Mouse (Mus musculus): ENCODE measurements around the gene Nt5c2. TPM values are rescaled to one million over a fixed set of nuclear protein-coding genes. Genes with fewer than 3 reads are reported as not detected.
A peak's percentile ranks its signal among the peaks of the same experiment; 100 is the strongest.
"Not testable (repeated sequence)": the region's sequence is repeated elsewhere in the genome, so short reads cannot be mapped to it uniquely, and the experiment has no call there.

The Nt5c2 gene
- polyA plus RNA-seq, 1 experiment from 2014 or later = 76.0 TPM

GRCm38 (mm10) chr19:47015396-47015795, 443 bp upstream of the Nt5c2 start:
- Histone ChIP-seq H3K4me3 (replicated peaks) (peak overlapping the region; percentile 60), H3K4me1 (peaks cover 23% of the 10 kb centered on the region), H3K9ac (peak overlapping the region; percentile 78), H3K9me3 (no peaks in the 10 kb centered on the region), H3K4me2 (peak overlapping the region; percentile 71), H3K27ac (peak overlapping the region; percentile 90), H3K27me3 (peaks cover 60% of the 10 kb centered on the region), H3K36me3 (replicated peaks) (no peaks in the 10 kb centered on the region)
- peak; percentile 4; the same call in 1 of the 2 replicates for ATAC-seq (ENCODE audit: low FRiP score)
- under 1% methylated on average over 37 of the region's 37 CpGs for WGBS

- ATAC-seq (ENCODE audit: low FRiP score) = peak; percentile 35
- H3K27me3 ChIP-seq = peaks cover 60% of the 10 kb centered on the region
- H3K4me2 ChIP-seq = peak overlapping the region; percentile 71
- H3K27ac ChIP-seq = peak overlapping the region; percentile 90
- peak overlapping the region; percentile 60 for H3K4me3 ChIP-seq (replicated peaks)
- WGBS = 2% methylated on average over 11 of the region's 11 CpGs
- H3K9ac ChIP-seq = peak overlapping the region; percentile 78
- no peaks in the 10 kb centered on the region for H3K36me3 ChIP-seq (replicated peaks)
- H3K9me3 ChIP-seq = no peaks in the 10 kb centered on the region
- peaks cover 18% of the 10 kb centered on the region for H3K4me1 ChIP-seq
These were observed 850 bp downstream of the Nt5c2 start for GRCm38 (mm10) chr19:47014159-47014446.

DNA sequence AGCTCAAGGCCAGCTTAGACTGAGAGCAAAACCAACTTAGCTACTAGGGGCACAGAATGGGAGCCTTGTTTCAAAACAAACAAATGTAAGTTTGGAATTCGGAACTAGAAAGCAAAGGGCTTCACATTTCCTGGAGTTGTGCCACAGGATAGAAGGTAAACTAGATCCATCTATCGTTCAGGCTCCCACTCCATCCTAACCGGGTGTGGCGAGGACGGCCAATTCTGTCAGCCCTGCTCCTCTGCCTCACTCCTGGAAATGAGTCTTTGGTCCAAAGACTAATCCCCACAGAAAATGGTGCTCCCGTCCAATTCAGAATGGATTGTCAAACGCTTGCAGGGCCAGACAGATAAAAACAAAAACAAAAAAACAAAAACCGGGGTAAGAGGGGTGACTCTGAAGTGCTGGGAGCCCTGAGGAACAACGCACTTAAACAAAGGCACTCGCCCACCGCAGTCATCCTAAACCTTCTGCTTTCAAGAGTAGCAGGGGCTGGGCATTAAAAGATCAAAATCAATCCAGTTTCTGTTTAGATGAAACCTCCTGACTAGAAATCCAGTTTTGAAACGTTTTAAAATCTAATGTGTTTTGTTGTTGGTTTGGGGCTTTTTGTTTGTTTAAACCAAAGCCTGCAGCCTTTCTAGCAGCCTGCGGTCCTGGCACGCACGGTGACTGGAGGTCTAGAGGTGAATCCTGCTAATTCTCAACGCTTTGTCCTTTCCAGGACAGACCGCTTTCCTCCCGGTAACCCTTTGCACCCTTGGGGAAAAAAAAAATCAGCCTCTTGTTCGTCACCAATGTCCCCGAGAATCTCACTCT, 1.4 kb downstream of the Nt5c2 start:
- Histone ChIP-seq H3K27me3 (peaks cover 60% of the 10 kb centered on the region), H3K4me1 (peaks cover 15% of the 10 kb centered on the region), H3K9ac (peak overlapping the region; percentile 78), H3K9me3 (no peaks in the 10 kb centered on the region), H3K27ac (peak overlapping the region; percentile 90), H3K4me3 (replicated peaks) (peak overlapping the region; percentile 60), H3K36me3 (replicated peaks) (no peaks in the 10 kb centered on the region), H3K4me2 (peak overlapping the region; percentile 71)
- WGBS = 9% methylated on average over 20 of the region's 20 CpGs
- ATAC-seq (ENCODE audit: low FRiP score) = no peak

GRCm38 (mm10) chr19:47012521-47013130, 2.3 kb downstream of the Nt5c2 start:
- Histone ChIP-seq H3K4me2 (no peak overlapping the region), H3K4me3 (replicated peaks) (no peak overlapping the region), H3K9me3 (no peaks in the 10 kb centered on the region), H3K4me1 (peaks cover 15% of the 10 kb centered on the region), H3K27ac (no peak overlapping the region), H3K9ac (no peak overlapping the region), H3K36me3 (replicated peaks) (no peaks in the 10 kb centered on the region), H3K27me3 (peaks cover 54% of the 10 kb centered on the region)
- 94% methylated on average over 15 of the region's 15 CpGs for WGBS
- no peak for ATAC-seq (ENCODE audit: low FRiP score)

GRCm38 (mm10) chr19:47009943-47010342, 5.0 kb downstream of the Nt5c2 start:
- no peaks in the 10 kb centered on the region for H3K36me3 ChIP-seq (replicated peaks)
- no peak overlapping the region for H3K27ac ChIP-seq
- no peak overlapping the region for H3K9ac ChIP-seq
- peaks cover 7% of the 10 kb centered on the region for H3K4me1 ChIP-seq
- no peaks in the 10 kb centered on the region for H3K9me3 ChIP-seq
- no peak overlapping the region for H3K4me3 ChIP-seq (replicated peaks)
- H3K27me3 ChIP-seq = peaks cover 33% of the 10 kb centered on the region
- no peak overlapping the region for H3K4me2 ChIP-seq
- ATAC-seq (ENCODE audit: low FRiP score) = no peak
- 91% methylated on average over 5 of the region's 5 CpGs for WGBS

DNA sequence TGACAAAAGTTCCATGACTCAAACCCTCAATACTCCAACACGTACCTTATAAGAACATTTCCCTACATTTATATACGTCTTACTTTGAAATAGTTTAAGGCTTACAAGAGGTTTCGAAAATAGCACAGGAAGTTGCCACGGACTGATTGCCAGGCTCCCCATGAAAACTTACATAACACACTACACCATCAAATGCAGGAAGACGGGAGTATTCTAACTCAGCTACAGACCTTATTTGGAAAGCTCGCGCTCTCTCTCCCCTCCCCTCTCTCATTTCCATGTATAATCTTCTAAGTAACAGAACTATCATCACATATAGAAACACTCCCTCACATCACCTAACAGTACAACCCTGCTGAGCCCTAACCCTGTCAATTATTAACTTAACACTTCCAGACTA, 5.5 kb downstream of the Nt5c2 start:
- no peak overlapping the region for H3K4me3 ChIP-seq (replicated peaks)
- H3K9me3 ChIP-seq = no peaks in the 10 kb centered on the region
- H3K4me2 ChIP-seq = no peak overlapping the region
- H3K27me3 ChIP-seq = peaks cover 28% of the 10 kb centered on the region
- H3K4me1 ChIP-seq = peaks cover 2% of the 10 kb centered on the region
- ATAC-seq (ENCODE audit: low FRiP score) = no peak
- H3K9ac ChIP-seq = no peak overlapping the region
- 93% methylated on average over 7 of the region's 7 CpGs for WGBS
- no peaks in the 10 kb centered on the region for H3K36me3 ChIP-seq (replicated peaks)
- H3K27ac ChIP-seq = no peak overlapping the region

DNA sequence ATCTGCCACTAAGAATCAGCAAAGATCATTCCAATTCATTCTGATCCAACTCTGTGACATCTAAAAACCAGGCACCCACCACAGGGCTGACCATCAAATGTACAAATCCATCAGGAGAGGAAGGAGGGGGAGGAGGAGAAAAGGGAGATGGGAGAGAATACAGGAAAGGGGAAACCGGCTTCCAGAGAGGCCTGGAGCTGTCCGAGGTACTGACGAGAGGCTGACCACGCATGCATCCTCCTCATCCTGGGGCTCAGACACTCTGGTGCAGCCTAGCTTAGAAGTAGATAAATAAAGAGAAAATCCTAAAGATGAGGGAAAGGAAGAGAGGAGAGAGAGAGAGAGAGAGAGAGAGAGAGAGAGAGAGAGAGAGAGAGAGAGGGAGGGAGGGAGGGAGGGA, 8.6 kb downstream of the Nt5c2 start:
- Histone ChIP-seq H3K4me1 (no peaks in the 10 kb centered on the region), H3K27me3 (peaks cover under 1% of the 10 kb centered on the region; the same call in 1 of the 2 replicates), H3K4me2 (no peak overlapping the region), H3K4me3 (replicated peaks) (no peak overlapping the region), H3K9ac (no peak overlapping the region), H3K9me3 (no peaks in the 10 kb centered on the region), H3K36me3 (replicated peaks) (no peaks in the 10 kb centered on the region), H3K27ac (no peak overlapping the region)
- WGBS = 0% methylated on average over 4 of the region's 4 CpGs
- ATAC-seq (ENCODE audit: low FRiP score) = no peak

DNA sequence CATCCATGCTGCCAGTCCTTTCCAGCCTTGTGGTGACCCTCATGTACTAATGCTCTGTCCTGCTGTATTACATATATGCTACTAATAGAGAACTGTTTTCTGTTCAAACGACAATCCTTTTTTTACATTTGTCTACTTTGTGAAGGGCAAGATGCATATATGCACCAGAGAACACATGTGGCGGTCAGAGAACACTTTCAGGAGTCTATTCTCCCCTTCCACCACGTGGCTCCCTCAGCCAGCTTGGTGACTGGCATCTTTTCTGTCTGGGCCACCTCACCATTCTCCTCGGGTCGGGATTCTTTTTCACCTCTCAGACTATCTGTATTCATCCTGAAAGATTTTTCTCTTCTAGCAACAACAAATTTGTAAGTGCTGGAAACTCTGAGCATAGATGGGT, 9.1 kb downstream of the Nt5c2 start:
- Histone ChIP-seq H3K9ac (no peak overlapping the region), H3K4me1 (no peaks in the 10 kb centered on the region), H3K9me3 (no peaks in the 10 kb centered on the region), H3K27me3 (no peaks in the 10 kb centered on the region), H3K27ac (no peak overlapping the region), H3K4me2 (no peak overlapping the region), H3K4me3 (replicated peaks) (no peak overlapping the region), H3K36me3 (replicated peaks) (no peaks in the 10 kb centered on the region)
- WGBS = 59% methylated on average over 5 of the region's 5 CpGs
- no peak for ATAC-seq (ENCODE audit: low FRiP score)

- no peak overlapping the region for H3K4me3 ChIP-seq (replicated peaks)
- no peak for ATAC-seq (ENCODE audit: low FRiP score)
- H3K27ac ChIP-seq = no peak overlapping the region
- 86% methylated on average over 6 of the region's 6 CpGs for WGBS
- H3K9ac ChIP-seq = no peak overlapping the region
- no peaks in the 10 kb centered on the region for H3K4me1 ChIP-seq
- no peaks in the 10 kb centered on the region for H3K36me3 ChIP-seq (replicated peaks)
- no peaks in the 10 kb centered on the region for H3K27me3 ChIP-seq
- no peaks in the 10 kb centered on the region for H3K9me3 ChIP-seq
- H3K4me2 ChIP-seq = no peak overlapping the region
These were observed 11.0 kb downstream of the Nt5c2 start for GRCm38 (mm10) chr19:47003742-47004511.

DNA sequence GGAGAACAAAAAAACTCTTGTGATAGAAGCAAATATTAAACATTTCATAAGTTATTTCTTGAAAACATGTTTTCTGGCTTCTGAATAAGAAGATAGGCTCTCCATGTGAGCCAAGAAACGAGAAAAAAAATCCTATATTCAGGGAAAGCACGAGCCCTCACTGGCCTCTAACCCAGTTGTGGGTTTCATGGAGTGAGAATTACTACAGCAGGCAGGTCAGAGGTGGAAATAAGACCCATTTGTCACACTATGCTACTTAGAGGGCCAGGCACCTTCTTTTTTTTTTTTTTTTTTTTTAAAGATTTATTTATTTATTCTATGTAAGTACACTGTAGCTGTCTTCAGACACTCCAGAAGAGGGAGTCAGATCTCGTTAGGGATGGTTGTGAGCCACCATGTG, 14.6 kb downstream of the Nt5c2 start:
- H3K9ac ChIP-seq; H3K4me3 ChIP-seq (replicated peaks); H3K4me1 ChIP-seq; ATAC-seq (ENCODE audit: low FRiP score); H3K36me3 ChIP-seq (replicated peaks); H3K9me3 ChIP-seq; H3K27me3 ChIP-seq; H3K4me2 ChIP-seq; H3K27ac ChIP-seq: not testable (repeated sequence)
- WGBS = 92% methylated on average over 3 of the region's 3 CpGs

DNA sequence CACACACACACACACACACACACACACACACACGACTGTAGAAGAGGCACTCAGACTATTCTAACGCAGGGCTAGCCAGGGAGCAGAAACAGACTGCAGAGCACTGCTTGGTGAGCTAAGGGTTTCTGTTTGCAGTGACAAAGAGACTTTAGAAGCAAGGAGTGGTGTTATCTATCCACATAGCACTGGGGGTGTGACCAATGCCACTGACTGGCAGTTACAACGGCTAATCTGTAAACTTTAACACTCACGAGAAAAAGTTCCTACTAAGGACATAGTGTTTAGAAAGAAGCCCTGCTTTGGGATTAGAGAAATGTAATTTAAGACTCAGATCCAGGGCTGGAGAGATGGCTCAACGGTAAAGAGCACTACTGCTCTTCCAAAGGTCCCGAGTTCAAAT, 15.2 kb downstream of the Nt5c2 start:
- H3K4me1 ChIP-seq = no peaks in the 10 kb centered on the region
- H3K9ac ChIP-seq = no peak overlapping the region
- H3K9me3 ChIP-seq = no peaks in the 10 kb centered on the region
- WGBS = 91% methylated on average over 6 of the region's 6 CpGs
- ATAC-seq (ENCODE audit: low FRiP score) = no peak
- no peaks in the 10 kb centered on the region for H3K36me3 ChIP-seq (replicated peaks)
- H3K4me2 ChIP-seq = no peak overlapping the region
- H3K27ac ChIP-seq = no peak overlapping the region
- H3K4me3 ChIP-seq (replicated peaks) = no peak overlapping the region
- H3K27me3 ChIP-seq = no peaks in the 10 kb centered on the region

DNA sequence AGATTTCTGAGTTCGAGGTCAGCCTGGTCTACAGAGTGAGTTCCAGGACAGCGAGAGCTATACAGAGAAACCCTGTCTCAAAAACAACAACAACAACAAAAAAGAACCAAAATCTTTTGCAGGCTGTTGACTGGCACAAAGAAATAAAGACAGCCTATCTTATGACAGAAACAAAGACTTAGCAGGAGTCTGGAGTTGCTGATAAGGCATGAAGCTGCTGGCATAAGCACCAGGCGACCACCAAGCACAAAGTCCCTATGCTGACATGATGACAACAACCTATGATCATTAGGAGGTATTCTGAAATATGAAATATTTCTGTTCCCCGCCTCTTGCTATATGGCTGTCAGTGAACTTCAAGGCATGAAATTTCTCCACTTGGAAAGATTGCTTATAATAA, 16.0 kb downstream of the Nt5c2 start:
- no peak for ATAC-seq (ENCODE audit: low FRiP score)
- Histone ChIP-seq H3K9me3 (no peaks in the 10 kb centered on the region), H3K27me3 (no peaks in the 10 kb centered on the region), H3K9ac (no peak overlapping the region), H3K27ac (no peak overlapping the region), H3K36me3 (replicated peaks) (no peaks in the 10 kb centered on the region), H3K4me3 (replicated peaks) (no peak overlapping the region), H3K4me1 (no peaks in the 10 kb centered on the region), H3K4me2 (no peak overlapping the region)
- WGBS = 92% methylated on average over 4 of the region's 4 CpGs

All from forebrain, embryonic 12.5 days (tissue).